ENCODE assay signal across 13 mouse cellular contexts in the genomic region with DNA sequence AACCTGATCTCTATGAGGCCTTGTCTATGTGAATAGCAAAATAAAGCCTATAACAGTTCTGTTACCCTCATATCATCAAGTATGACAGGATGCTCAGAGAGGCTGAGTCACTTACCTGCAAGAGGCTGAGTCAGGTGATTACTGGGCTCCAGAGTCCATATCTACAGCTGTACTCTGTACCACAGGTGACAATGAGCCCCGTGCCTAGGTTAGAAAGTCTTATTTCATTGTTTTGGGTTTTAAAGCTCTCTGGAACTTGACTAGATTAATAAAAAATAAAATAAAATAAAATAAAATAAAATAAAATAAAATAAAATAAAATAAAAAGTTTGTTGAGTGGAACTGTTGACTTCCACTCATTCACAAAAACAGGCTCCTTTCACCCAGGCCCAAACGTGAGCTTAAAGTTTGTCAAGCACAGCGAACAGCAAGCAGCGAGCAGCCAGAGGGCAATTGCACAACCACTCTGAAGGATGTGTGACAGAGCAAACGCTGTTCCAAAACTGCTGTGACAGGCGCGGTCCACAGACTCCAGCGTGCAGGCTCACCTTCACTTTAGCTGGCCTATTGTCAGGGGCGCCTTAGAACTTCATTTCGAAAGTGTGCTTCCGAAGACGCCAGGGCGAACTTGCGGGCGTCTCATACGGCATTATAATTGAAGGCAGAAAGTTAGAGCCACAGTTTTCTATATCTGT. TPM values are rescaled to one million over a fixed set of nuclear protein-coding genes. Genes with fewer than 3 reads are reported as not detected.
DNase-seq lines count a peak whose midpoint lies in the region; ATAC-seq lines count a peak whose summit lies in the region.
"Had no signal": no experiment of that assay in that cellular context is flagged by ENCODE, and none has a peak within 500 bp of the region (broad histone marks: within the 10 kb centered on the region; RNA-seq: fewer than 3 reads in every experiment).

No protein-coding gene starts in this region.

- DNase-seq in adrenal gland, adult 2 months, result peak; percentile 67
- no peak for DNase-seq in adrenal gland, postnatal 4 days (ENCODE audit: low spot score in 2 of 2)
- DNase-seq in urinary bladder, postnatal 14 days (ENCODE audit: low spot score), result no peak
- DNase-seq in right cerebral cortex, postnatal 10 days (ENCODE audit: low spot score in 2 of 2), result no peak
- DNase-seq in frontal cortex, postnatal 25 days (ENCODE audit: low spot score in 2 of 2), result no peak
- DNase-seq: heart, adult 2 months; thymus, adult 18-20 months had no signal

- peak overlapping the region; percentile 69; the same call in 1 of the 2 replicates for H3K27ac ChIP-seq in embryonic facial prominence, embryonic 13.5 days
- peak overlapping the region; percentile 76 for H3K27ac ChIP-seq in limb, embryonic 15.5 days
- H3K27ac ChIP-seq: forebrain, embryonic 10.5 days; heart, adult 2 months; midbrain, embryonic 10.5 days; neural tube, embryonic 12.5 days had no signal

- H3K9ac ChIP-seq in embryonic facial prominence, embryonic 13.5 days, result no peak overlapping the region
- H3K9ac ChIP-seq in limb, embryonic 15.5 days, result no peak overlapping the region
- H3K9ac ChIP-seq: neural tube, embryonic 12.5 days had no signal

- H3K4me1 ChIP-seq in embryonic facial prominence, embryonic 13.5 days, result peaks cover 22% of the 10 kb centered on the region
- H3K4me1 ChIP-seq in limb, embryonic 15.5 days, result peaks cover 17% of the 10 kb centered on the region

- peak overlapping the region; percentile 44 for H3K4me2 ChIP-seq in embryonic facial prominence, embryonic 13.5 days
- H3K4me2 ChIP-seq in limb, embryonic 15.5 days, result peak overlapping the region; percentile 26
- H3K4me2 ChIP-seq: neural tube, embryonic 12.5 days had no signal

- H3K36me3 ChIP-seq in embryonic facial prominence, embryonic 13.5 days, result no peaks in the 10 kb centered on the region
- H3K36me3 ChIP-seq in limb, embryonic 15.5 days, result no peaks in the 10 kb centered on the region
- H3K36me3 ChIP-seq: forebrain, embryonic 10.5 days; midbrain, embryonic 10.5 days; neural tube, embryonic 12.5 days had no signal

- 43% methylated on average over 16 of the region's 16 CpGs for WGBS in embryonic facial prominence, embryonic 13.5 days
- WGBS in limb, embryonic 15.5 days, result 27% methylated on average over 16 of the region's 16 CpGs

- ATAC-seq in embryonic facial prominence, embryonic 13.5 days (ENCODE audit: insufficient number of reproducible peaks, insufficient read depth, low FRiP score, low TSS enrichment, low read depth), result no peak
- ATAC-seq in limb, embryonic 15.5 days (ENCODE audit: insufficient number of reproducible peaks, low FRiP score, low TSS enrichment, low read depth), result no peak
- peak; percentile 58 for ATAC-seq in megakaryocyte progenitor cell, adult 5-6 weeks (replicated peaks; ENCODE audit: poor library complexity)

- no peaks in the 10 kb centered on the region for H3K27me3 ChIP-seq in embryonic facial prominence, embryonic 13.5 days
- H3K27me3 ChIP-seq in limb, embryonic 15.5 days, result no peaks in the 10 kb centered on the region
- H3K27me3 ChIP-seq: neural tube, embryonic 12.5 days had no signal

- no peaks in the 10 kb centered on the region for H3K9me3 ChIP-seq in embryonic facial prominence, embryonic 13.5 days
- no peaks in the 10 kb centered on the region for H3K9me3 ChIP-seq in limb, embryonic 15.5 days
- H3K9me3 ChIP-seq: forebrain, embryonic 10.5 days; midbrain, embryonic 10.5 days; neural tube, embryonic 12.5 days had no signal

- 0 out of 2 replicates have a peak overlapping the region, but pooled peaks have one; percentile 4 for H3K4me3 ChIP-seq in embryonic facial prominence, embryonic 13.5 days
- 0 out of 2 replicates have a peak overlapping the region, but pooled peaks have one; percentile 11 for H3K4me3 ChIP-seq in limb, embryonic 15.5 days
- H3K4me3 ChIP-seq: forebrain, embryonic 10.5 days; heart, adult 2 months; midbrain, embryonic 10.5 days; neural tube, embryonic 12.5 days had no signal

RNA-seq across cellular contexts. Expression of a gene that starts 6.5 kb away (rescaled TPM):
- total RNA-seq in adrenal gland, adult 2 months (2021), result 100 to 1,000 TPM; 206 to 233 TPM
- 133 and 171 TPM in 2 replicates for polyA plus RNA-seq in adrenal gland, adult 2 months (2012; rRNA removed)
- 100 to 1,000 TPM; 214 to 231 TPM for total RNA-seq in adrenal gland, postnatal 4 days (2021)
- 35.8 and 35.9 TPM in 2 replicates for polyA plus RNA-seq in embryonic facial prominence, embryonic 13.5 days (2015; fragmentation: Nextera tagmentation; extraction: Ambion mirVana)
- 27.2 and 30.7 TPM in 2 replicates for polyA plus RNA-seq in limb, embryonic 15.5 days (2015; fragmentation: Nextera tagmentation; extraction: Ambion mirVana)
- total RNA-seq in megakaryocyte progenitor cell, adult 5-6 weeks (2015), result 2.4 and 5.6 TPM in 2 replicates
- total RNA-seq in megakaryocyte progenitor cell, adult 5-6 weeks (2017), result 1.7 and 2.8 TPM in 2 replicates

RNA-seq across cellular contexts. Expression of a gene that starts 35.0 kb away (rescaled TPM):
- 1 to 10 TPM; 1.2 to 4.4 TPM for total RNA-seq in adrenal gland, adult 2 months (2021)
- 1.3 and 1.7 TPM in 2 replicates for polyA plus RNA-seq in adrenal gland, adult 2 months (2012; rRNA removed)
- 1 to 10 TPM; 5.6 to 8.2 TPM for total RNA-seq in adrenal gland, postnatal 4 days (2021)
- 6.6 and 6.9 TPM in 2 replicates for polyA plus RNA-seq in embryonic facial prominence, embryonic 13.5 days (2015; fragmentation: Nextera tagmentation; extraction: Ambion mirVana)
- polyA plus RNA-seq in limb, embryonic 15.5 days (2015; fragmentation: Nextera tagmentation; extraction: Ambion mirVana), result 3.9 and 4.3 TPM in 2 replicates
- total RNA-seq in megakaryocyte progenitor cell, adult 5-6 weeks (2015), result 0.05 and 0.68 TPM in 2 replicates
- 0.30 and 0.58 TPM in 2 replicates for total RNA-seq in megakaryocyte progenitor cell, adult 5-6 weeks (2017)

Comparison
In these comparisons a context has a peak if more than half of its experiments do, and no peak if none do; other contexts are left out.
1. RNA of a gene that starts 6.5 kb away (total RNA-seq): 206 to 233 TPM in adrenal gland, adult 2 months and 214 to 231 TPM in adrenal gland, postnatal 4 days; 1.7 to 5.6 TPM in megakaryocyte progenitor cell, adult 5-6 weeks; every median in the first group is over 10 times any median in the second.